Mouse (Mus musculus): ENCODE results near the gene St14. TPM values are rescaled to one million over a fixed set of nuclear protein-coding genes. Genes with fewer than 3 reads are reported as not detected.
A peak's percentile ranks its signal among the peaks of the same experiment; 100 is the strongest.

Gene St14
- polyA plus RNA-seq, 1 experiment: 279 TPM

- H3K36me3 ChIP-seq (ENCODE audit: control insufficient read depth, insufficient read depth, low read length): no peaks in the 10 kb centered on the region
- peaks cover 37% of the 10 kb centered on the region for H3K4me1 ChIP-seq (ENCODE audit: control insufficient read depth, insufficient read depth, insufficient read length, low read length)
- peak overlapping the region; percentile 14; the same call in 1 of the 2 replicates for H3K4me3 ChIP-seq (ENCODE audit: low read depth, low read length)
- WGBS: 23% methylated on average over 11 of the region's 11 CpGs
- H3K27ac ChIP-seq (ENCODE audit: insufficient read depth, low read depth, low read length): peak overlapping the region; percentile 97
- no peaks in the 10 kb centered on the region for H3K27me3 ChIP-seq (ENCODE audit: control insufficient read depth, insufficient read depth, low read length)
- no peak for TF ChIP-seq CTCF (IDR thresholded peaks at IDR 0.05; ENCODE audit: extremely low read depth, insufficient read length, insufficient replicate concordance, low read depth, low read length)
- no peak; the same call in 1 of the 2 replicates for TF ChIP-seq POLR2A (IDR thresholded peaks at IDR 0.05; ENCODE audit: low read depth, low read length)
These were observed 14.6 kb downstream of the St14 start for GRCm38 (mm10) chr9:31117088-31117487.

GRCm38 (mm10) chr9:31115586-31115985 is 16.1 kb downstream of the St14 start:
- Histone ChIP-seq H3K4me3 (ENCODE audit: low read depth, low read length) (no peak overlapping the region), H3K27me3 (ENCODE audit: control insufficient read depth, insufficient read depth, low read length) (no peaks in the 10 kb centered on the region), H3K4me1 (ENCODE audit: control insufficient read depth, insufficient read depth, insufficient read length, low read length) (peaks cover 26% of the 10 kb centered on the region; the same call in 1 of the 2 replicates), H3K36me3 (ENCODE audit: control insufficient read depth, insufficient read depth, low read length) (no peaks in the 10 kb centered on the region; the same call in 1 of the 2 replicates), H3K27ac (ENCODE audit: insufficient read depth, low read depth, low read length) (no peak overlapping the region)
- TF ChIP-seq CTCF (IDR thresholded peaks at IDR 0.05; ENCODE audit: extremely low read depth, insufficient read length, insufficient replicate concordance, low read depth, low read length) (no peak), POLR2A (IDR thresholded peaks at IDR 0.05; ENCODE audit: low read depth, low read length) (no peak)

- no peak for TF ChIP-seq POLR2A (IDR thresholded peaks at IDR 0.05; ENCODE audit: low read depth, low read length)
- TF ChIP-seq CTCF (IDR thresholded peaks at IDR 0.05; ENCODE audit: extremely low read depth, insufficient read length, insufficient replicate concordance, low read depth, low read length): no peak
- Histone ChIP-seq H3K4me1 (ENCODE audit: control insufficient read depth, insufficient read depth, insufficient read length, low read length) (no peaks in the 10 kb centered on the region), H3K4me3 (ENCODE audit: low read depth, low read length) (no peak overlapping the region), H3K27ac (ENCODE audit: insufficient read depth, low read depth, low read length) (no peak overlapping the region), H3K36me3 (ENCODE audit: control insufficient read depth, insufficient read depth, low read length) (peaks cover 33% of the 10 kb centered on the region), H3K27me3 (ENCODE audit: control insufficient read depth, insufficient read depth, low read length) (no peaks in the 10 kb centered on the region)
- WGBS: 82% methylated on average over 8 of the region's 8 CpGs
These were observed 23.2 kb downstream of the St14 start for GRCm38 (mm10) chr9:31108464-31108863.

- Histone ChIP-seq H3K27ac (ENCODE audit: insufficient read depth, low read depth, low read length) (no peak overlapping the region), H3K4me3 (ENCODE audit: low read depth, low read length) (no peak overlapping the region), H3K4me1 (ENCODE audit: control insufficient read depth, insufficient read depth, insufficient read length, low read length) (no peaks in the 10 kb centered on the region), H3K36me3 (ENCODE audit: control insufficient read depth, insufficient read depth, low read length) (peaks cover 66% of the 10 kb centered on the region), H3K27me3 (ENCODE audit: control insufficient read depth, insufficient read depth, low read length) (no peaks in the 10 kb centered on the region)
- TF ChIP-seq POLR2A (IDR thresholded peaks at IDR 0.05; ENCODE audit: low read depth, low read length): no peak
- peak; percentile 56; the same call in 1 of the 2 replicates for TF ChIP-seq CTCF (IDR thresholded peaks at IDR 0.05; ENCODE audit: extremely low read depth, insufficient read length, insufficient replicate concordance, low read depth, low read length)
- WGBS: 77% methylated on average over 6 of the region's 6 CpGs
These were observed 33.5 kb downstream of the St14 start for GRCm38 (mm10) chr9:31098118-31098517.

- Histone ChIP-seq H3K4me3 (ENCODE audit: low read depth, low read length) (no peak overlapping the region), H3K36me3 (ENCODE audit: control insufficient read depth, insufficient read depth, low read length) (peaks cover 64% of the 10 kb centered on the region), H3K4me1 (ENCODE audit: control insufficient read depth, insufficient read depth, insufficient read length, low read length) (no peaks in the 10 kb centered on the region), H3K27me3 (ENCODE audit: control insufficient read depth, insufficient read depth, low read length) (no peaks in the 10 kb centered on the region), H3K27ac (ENCODE audit: insufficient read depth, low read depth, low read length) (no peak overlapping the region)
- TF ChIP-seq POLR2A (IDR thresholded peaks at IDR 0.05; ENCODE audit: low read depth, low read length) (no peak), CTCF (IDR thresholded peaks at IDR 0.05; ENCODE audit: extremely low read depth, insufficient read length, insufficient replicate concordance, low read depth, low read length) (no peak)
- 83% methylated on average over 20 of the region's 20 CpGs for WGBS
These were observed 34.3 kb downstream of the St14 start for GRCm38 (mm10) chr9:31097088-31098082.

GRCm38 (mm10) chr9:31092833-31093195 is 38.8 kb downstream of the St14 start:
- Histone ChIP-seq H3K4me3 (ENCODE audit: low read depth, low read length) (no peak overlapping the region), H3K4me1 (ENCODE audit: control insufficient read depth, insufficient read depth, insufficient read length, low read length) (no peaks in the 10 kb centered on the region), H3K27ac (ENCODE audit: insufficient read depth, low read depth, low read length) (no peak overlapping the region), H3K36me3 (ENCODE audit: control insufficient read depth, insufficient read depth, low read length) (peaks cover 73% of the 10 kb centered on the region), H3K27me3 (ENCODE audit: control insufficient read depth, insufficient read depth, low read length) (no peaks in the 10 kb centered on the region)
- WGBS: 96% methylated on average over 10 of the region's 10 CpGs
- no peak for TF ChIP-seq CTCF (IDR thresholded peaks at IDR 0.05; ENCODE audit: extremely low read depth, insufficient read length, insufficient replicate concordance, low read depth, low read length)
- no peak for TF ChIP-seq POLR2A (IDR thresholded peaks at IDR 0.05; ENCODE audit: low read depth, low read length)

GRCm38 (mm10) chr9:31092111-31092832 is 39.4 kb downstream of the St14 start:
- 86% methylated on average over 18 of the region's 18 CpGs for WGBS
- peaks cover 71% of the 10 kb centered on the region for H3K36me3 ChIP-seq (ENCODE audit: control insufficient read depth, insufficient read depth, low read length)
- no peaks in the 10 kb centered on the region for H3K27me3 ChIP-seq (ENCODE audit: control insufficient read depth, insufficient read depth, low read length)
- H3K4me3 ChIP-seq (ENCODE audit: low read depth, low read length): no peak overlapping the region
- no peak overlapping the region for H3K27ac ChIP-seq (ENCODE audit: insufficient read depth, low read depth, low read length)
- no peaks in the 10 kb centered on the region for H3K4me1 ChIP-seq (ENCODE audit: control insufficient read depth, insufficient read depth, insufficient read length, low read length)
- TF ChIP-seq CTCF (IDR thresholded peaks at IDR 0.05; ENCODE audit: extremely low read depth, insufficient read length, insufficient replicate concordance, low read depth, low read length) (no peak), POLR2A (IDR thresholded peaks at IDR 0.05; ENCODE audit: low read depth, low read length) (no peak)
